Mouse (Mus musculus) right cerebral cortex, postnatal 36 days (tissue): ENCODE measurements at regions not wholly inside any gene's neighbourhood (a gene's known extent, or its start where the extent isn't known, plus 50 kb on each side); places are given as distances from the start of the nearest gene placed in this dataset.
A peak's percentile ranks its signal among the peaks of the same experiment; 100 is the strongest.

Source experiments
- DNase-seq, 2 experiments: peaks; one replicate each; pipeline ENCODE4 v3.0.0; 2022; ENCODE audit warnings: low spot score in 2 of 2, mixed read lengths in 1 of 2

GRCm38 (mm10) chr4:83915871-83916270 lies 390.5 kb downstream of the Ccdc171 start:
- no peak for DNase-seq

- no peak for DNase-seq
Measured at GRCm38 (mm10) chr4:83917009-83917408, 391.7 kb downstream of the Ccdc171 start.

GRCm38 (mm10) chr4:83918093-83918492 lies 392.7 kb downstream of the Ccdc171 start:
- no peak for DNase-seq

- DNase-seq = no peak
Measured at GRCm38 (mm10) chr4:83919041-83919440, 393.7 kb downstream of the Ccdc171 start.

GRCm38 (mm10) chr4:83925118-83925842 lies 399.9 kb downstream of the Ccdc171 start:
- DNase-seq = no peak

- DNase-seq = no peak
Measured at GRCm38 (mm10) chr4:83926195-83926731, 400.9 kb downstream of the Ccdc171 start.

- DNase-seq = no peak
Measured at GRCm38 (mm10) chr4:83931897-83932654, 406.7 kb downstream of the Ccdc171 start.

GRCm38 (mm10) chr4:83941693-83942092 lies 416.3 kb downstream of the Ccdc171 start:
- DNase-seq = no peak

- DNase-seq = no peak
Measured at GRCm38 (mm10) chr4:83949612-83950011, 424.3 kb downstream of the Ccdc171 start.

GRCm38 (mm10) chr4:83950809-83951409 lies 425.6 kb downstream of the Ccdc171 start:
- DNase-seq = no peak

GRCm38 (mm10) chr4:83956252-83956904 lies 431.0 kb downstream of the Ccdc171 start:
- no peak for DNase-seq

- no peak for DNase-seq
Measured at GRCm38 (mm10) chr4:83957217-83957692, 431.9 kb downstream of the Ccdc171 start.

- peak; percentile 14 to 24 for DNase-seq
Measured at GRCm38 (mm10) chr4:83966898-83967297, 441.6 kb downstream of the Ccdc171 start.

- DNase-seq = no peak
Measured at GRCm38 (mm10) chr4:83973162-83973561, 447.8 kb downstream of the Ccdc171 start.

GRCm38 (mm10) chr4:83974214-83975012 lies 449.1 kb downstream of the Ccdc171 start:
- no peak for DNase-seq

GRCm38 (mm10) chr4:83975569-83975968 lies 450.2 kb downstream of the Ccdc171 start:
- DNase-seq = no peak

- DNase-seq = no peak
Measured at GRCm38 (mm10) chr4:83976067-83976466, 450.7 kb downstream of the Ccdc171 start.

GRCm38 (mm10) chr4:83979088-83979487 lies 453.7 kb downstream of the Ccdc171 start:
- no peak for DNase-seq

- peak; percentile 2 to 7 for DNase-seq
Measured at GRCm38 (mm10) chr4:83984671-83985391, 459.5 kb downstream of the Ccdc171 start.

GRCm38 (mm10) chr4:83985451-83985850 lies 460.1 kb downstream of the Ccdc171 start:
- no peak for DNase-seq
